Comparison of ENCODE assay signal across 13 mouse cellular contexts in genomic region chrX:11100935-11101334, GRCm38 (mm10).
DNase-seq lines count a peak whose midpoint lies in the region; ATAC-seq and TF ChIP-seq lines count a peak whose summit lies in the region.
"Had no signal": no experiment of that assay in that cellular context is flagged by ENCODE, and none has a peak within 500 bp of the region (broad histone marks: within the 10 kb centered on the region; RNA-seq: fewer than 3 reads in every experiment).

No protein-coding gene starts in this region.

- TF ChIP-seq CTCF in layer of hippocampus, adult 2 months (conservative IDR thresholded peaks at IDR 0.05), result peak; percentile 70

- DNase-seq in frontal cortex, postnatal 14 days (ENCODE audit: low spot score in 2 of 2), result no peak
- peak in 1 of 2 experiments; percentile 30 for DNase-seq in layer of hippocampus, adult 2 months (ENCODE audit: low spot score in 2 of 2)
- DNase-seq in layer of hippocampus, adult 9-10 months (ENCODE audit: low spot score), result no peak
- peak; percentile 63 for DNase-seq in MN1 (ENCODE audit: low spot score)
- peak; percentile 6 to 8 for DNase-seq in layer of hippocampus, postnatal 14 days (ENCODE audit: low spot score in 2 of 2)
- no peak for DNase-seq in ovary, postnatal 14 days (ENCODE audit: low spot score)
- DNase-seq in hindbrain, embryonic 14.5 days (ENCODE audit: low spot score), result no peak
- DNase-seq: kidney, adult 9 months had no signal

- H3K4me2 ChIP-seq in hindbrain, embryonic 14.5 days (replicated peaks), result no peak overlapping the region
- H3K4me2 ChIP-seq: heart, embryonic 15.5 days; limb, embryonic 13.5 days; midbrain, embryonic 12.5 days had no signal

- peak; percentile 90 for ATAC-seq in frontal cortex, adult (ENCODE audit: low TSS enrichment)
- ATAC-seq in hindbrain, embryonic 14.5 days (ENCODE audit: low FRiP score), result no peak; the same call in 1 of the 2 replicates
- ATAC-seq: forebrain, embryonic 16.5 days had no signal

- no peaks in the 10 kb centered on the region for H3K36me3 ChIP-seq in hindbrain, embryonic 14.5 days (replicated peaks; ENCODE audit: control insufficient read depth, insufficient read depth)
- H3K36me3 ChIP-seq: heart, embryonic 15.5 days; limb, embryonic 13.5 days; midbrain, embryonic 12.5 days had no signal

- H3K9ac ChIP-seq in hindbrain, embryonic 14.5 days, result no peak overlapping the region
- H3K9ac ChIP-seq: heart, embryonic 15.5 days; limb, embryonic 13.5 days; midbrain, embryonic 12.5 days had no signal

- H3K4me3 ChIP-seq in layer of hippocampus, adult 2 months, result no peak overlapping the region
- H3K4me3 ChIP-seq in hindbrain, embryonic 14.5 days (replicated peaks; ENCODE audit: low read length), result no peak overlapping the region
- H3K4me3 ChIP-seq: heart, embryonic 15.5 days; limb, embryonic 13.5 days; midbrain, embryonic 12.5 days had no signal

- no peaks in the 10 kb centered on the region for H3K9me3 ChIP-seq in hindbrain, embryonic 14.5 days (ENCODE audit: control insufficient read depth, low read length)
- H3K9me3 ChIP-seq: heart, embryonic 15.5 days; limb, embryonic 13.5 days; midbrain, embryonic 12.5 days had no signal

- no peak overlapping the region for H3K27ac ChIP-seq in layer of hippocampus, adult 2 months
- H3K27ac ChIP-seq in hindbrain, embryonic 14.5 days, result no peak overlapping the region
- H3K27ac ChIP-seq: heart, embryonic 15.5 days; limb, embryonic 13.5 days; midbrain, embryonic 12.5 days had no signal

- H3K27me3 ChIP-seq in hindbrain, embryonic 14.5 days (ENCODE audit: control insufficient read depth, insufficient read depth, low read length), result no peaks in the 10 kb centered on the region
- H3K27me3 ChIP-seq: heart, embryonic 15.5 days had no signal

- peaks cover 15% of the 10 kb centered on the region; the same call in 1 of the 2 replicates for H3K4me1 ChIP-seq in hindbrain, embryonic 14.5 days (replicated peaks; ENCODE audit: control insufficient read depth, insufficient read depth, low read length)
- H3K4me1 ChIP-seq: heart, embryonic 15.5 days; limb, embryonic 13.5 days had no signal

- WGBS in hindbrain, embryonic 14.5 days, result 54% methylated on average over 3 of the region's 3 CpGs

Comparison
In these comparisons a context has a peak if more than half of its experiments do, and no peak if none do; other contexts are left out.
1. DNase-seq: peak in MN1 (single experiment) and layer of hippocampus, postnatal 14 days (2 of 2); none in frontal cortex, postnatal 14 days (0 of 2), layer of hippocampus, adult 9-10 months (single experiment), ovary, postnatal 14 days (single experiment) and hindbrain, embryonic 14.5 days (single experiment).